Mouse (Mus musculus) adrenal gland, adult 8-10 months (tissue): ENCODE results near the gene Gm17545. TPM values are rescaled to one million over a fixed set of nuclear protein-coding genes. Genes with fewer than 3 reads are reported as not detected.
A peak's percentile ranks its signal among the peaks of the same experiment; 100 is the strongest.

Source experiments
- DNase-seq: peaks from one replicate; pipeline ENCODE4 v3.0.0; 2022
- total RNA-seq, 4 experiments: library from RNA; stranded (reverse); gene quantifications; 2 replicates each; pipeline ENCODE4 v1.2.4; 2022

The Gm17545 gene
- total RNA-seq, 4 experiments from 2014 or later = not detected

DNA sequence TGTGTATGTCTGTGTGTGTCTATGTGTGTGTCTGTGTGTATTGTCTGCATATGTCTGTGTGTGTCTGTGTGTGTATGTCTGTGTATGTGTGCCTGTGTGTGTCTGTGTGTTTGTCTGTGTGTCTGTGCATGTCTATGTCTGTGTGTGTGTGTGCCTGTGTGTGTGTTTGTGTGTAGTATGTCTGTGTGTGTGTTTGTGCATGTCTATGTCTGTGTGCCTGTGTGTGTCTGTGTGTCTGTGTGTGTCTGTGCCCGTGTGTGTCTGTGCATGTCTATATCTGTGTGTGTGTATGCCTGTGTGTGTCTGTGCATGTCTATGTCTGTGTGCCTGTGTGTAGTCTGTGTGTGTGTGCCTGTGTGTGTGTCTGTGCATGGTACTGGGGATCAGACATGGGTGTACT, 9.0 kb upstream of the Gm17545 start:
- no peak for DNase-seq

DNA sequence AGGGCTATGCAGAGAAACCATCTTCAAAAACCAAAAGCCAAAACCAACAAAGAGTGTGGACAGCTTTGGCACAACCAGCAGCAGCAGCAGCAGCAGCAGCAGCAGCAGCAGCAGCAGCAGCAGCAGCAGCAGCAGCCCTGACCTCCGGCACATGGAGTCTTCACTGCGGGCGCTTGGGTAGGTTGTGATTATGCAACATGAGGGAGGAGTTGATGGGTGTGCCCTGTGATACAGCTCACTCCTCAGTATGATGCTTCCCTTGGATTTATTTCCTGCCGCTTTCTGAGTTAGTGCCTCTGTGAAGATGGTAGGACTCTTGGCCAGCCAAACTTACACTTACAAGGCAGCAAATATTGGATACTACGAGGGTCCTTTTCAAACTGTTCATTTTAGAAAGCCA, 6.9 kb upstream of the Gm17545 start:
- DNase-seq = no peak

- no peak for DNase-seq
Observed at GRCm38 (mm10) chr9:22448420-22448819, 5.7 kb upstream of the Gm17545 start.

DNA sequence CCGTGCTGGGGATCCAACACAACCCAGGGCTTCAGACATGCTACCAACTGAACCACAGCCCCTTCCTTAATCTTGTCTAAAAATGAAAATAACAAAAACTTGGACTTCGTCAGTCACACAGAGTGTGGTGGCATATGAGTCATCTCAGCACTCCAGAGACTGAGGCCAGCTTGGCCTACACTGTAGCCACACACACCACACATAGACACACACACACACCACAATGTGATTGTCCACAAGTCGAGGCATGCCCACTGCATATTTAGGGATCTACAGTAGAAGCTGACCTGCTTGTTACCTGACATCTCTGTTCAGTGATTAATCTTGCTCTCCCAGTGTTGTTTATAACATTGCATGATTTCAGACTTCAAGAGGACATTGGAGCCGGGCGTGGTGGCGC, 4.9 kb upstream of the Gm17545 start:
- DNase-seq = no peak

DNA sequence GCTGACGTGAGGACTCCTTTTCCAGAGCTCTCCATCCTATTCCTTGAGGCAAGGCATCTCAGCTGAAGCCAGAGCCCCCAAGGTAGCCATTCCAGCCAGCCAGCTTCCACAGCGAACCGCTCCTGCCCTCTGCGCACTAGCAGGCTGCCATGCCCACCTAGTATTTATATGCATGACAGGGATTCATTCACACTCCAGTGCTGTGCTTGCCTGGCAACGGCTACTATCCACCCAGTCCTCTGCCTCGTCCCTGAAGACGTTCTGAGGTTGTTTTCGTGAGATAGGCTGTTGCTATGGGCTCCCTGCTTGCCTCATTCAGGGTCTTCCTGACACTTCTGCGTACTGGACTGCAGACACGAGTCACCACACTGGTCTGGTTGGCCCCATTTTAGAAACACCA, 1.4 kb upstream of the Gm17545 start:
- DNase-seq = no peak

DNA sequence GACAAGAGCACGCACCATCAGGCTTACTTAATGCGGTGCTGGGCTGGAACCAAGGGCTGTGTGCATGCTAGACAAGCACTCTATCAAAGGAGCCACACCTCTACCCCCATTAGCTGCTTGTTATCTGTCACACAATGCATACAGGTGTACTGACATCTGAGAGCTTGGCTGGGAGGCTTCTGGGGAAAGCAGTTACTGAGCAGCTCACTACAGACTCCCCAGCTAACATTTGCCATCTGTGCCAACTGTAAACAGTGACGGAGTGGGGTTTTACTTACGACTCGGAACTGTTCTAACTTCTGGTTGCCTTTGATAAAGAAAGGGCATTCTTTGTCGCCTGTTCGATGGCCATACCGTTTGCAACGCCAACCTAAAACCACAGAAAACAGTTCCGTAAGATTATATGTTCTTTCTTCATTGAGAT, 577 bp upstream of the Gm17545 start:
- no peak for DNase-seq

GRCm38 (mm10) chr9:22455041-22455440, 951 bp downstream of the Gm17545 start:
- DNase-seq = no peak

GRCm38 (mm10) chr9:22457142-22457835, 3.2 kb downstream of the Gm17545 start:
- DNase-seq = no peak

DNA sequence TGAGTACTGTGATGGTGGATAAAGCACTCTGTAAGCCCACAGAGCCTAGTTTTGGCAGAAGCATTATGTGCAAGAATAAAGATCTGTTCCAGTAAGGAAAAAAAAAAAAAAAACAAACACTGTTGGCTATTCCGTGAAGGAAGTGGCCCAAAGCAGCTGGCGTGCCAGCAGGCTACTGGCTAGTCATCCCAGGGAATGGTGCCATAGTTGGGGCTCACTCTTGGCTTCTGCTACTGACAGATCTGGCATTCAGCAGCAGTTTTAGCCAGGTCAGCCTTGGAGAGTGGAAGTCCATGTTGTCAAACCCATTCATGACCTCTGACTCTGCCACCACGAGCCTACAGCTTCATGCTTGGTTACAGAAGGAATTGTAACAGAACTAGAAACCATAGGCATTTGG, 7.9 kb downstream of the Gm17545 start:
- DNase-seq = no peak

DNA sequence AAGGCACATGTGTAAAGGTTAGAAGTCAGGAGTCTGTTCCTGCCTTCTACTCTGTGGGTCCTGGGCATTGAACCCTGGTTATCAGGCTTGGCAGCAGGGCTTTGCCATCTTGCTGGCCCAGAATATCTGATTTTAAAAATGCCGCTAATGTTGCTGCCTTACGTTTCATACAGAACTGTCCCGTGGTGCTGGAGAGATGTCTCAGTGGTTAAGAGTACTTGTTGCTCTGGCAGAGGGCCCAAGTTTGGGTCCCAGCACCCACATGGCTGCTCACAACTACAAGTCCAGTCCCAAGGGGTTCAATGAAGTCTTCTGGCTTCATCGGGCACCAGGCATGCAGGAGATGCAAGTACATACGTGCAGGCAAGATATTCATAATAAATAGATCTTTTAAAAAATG, 12.1 kb downstream of the Gm17545 start:
- no peak for DNase-seq

DNA sequence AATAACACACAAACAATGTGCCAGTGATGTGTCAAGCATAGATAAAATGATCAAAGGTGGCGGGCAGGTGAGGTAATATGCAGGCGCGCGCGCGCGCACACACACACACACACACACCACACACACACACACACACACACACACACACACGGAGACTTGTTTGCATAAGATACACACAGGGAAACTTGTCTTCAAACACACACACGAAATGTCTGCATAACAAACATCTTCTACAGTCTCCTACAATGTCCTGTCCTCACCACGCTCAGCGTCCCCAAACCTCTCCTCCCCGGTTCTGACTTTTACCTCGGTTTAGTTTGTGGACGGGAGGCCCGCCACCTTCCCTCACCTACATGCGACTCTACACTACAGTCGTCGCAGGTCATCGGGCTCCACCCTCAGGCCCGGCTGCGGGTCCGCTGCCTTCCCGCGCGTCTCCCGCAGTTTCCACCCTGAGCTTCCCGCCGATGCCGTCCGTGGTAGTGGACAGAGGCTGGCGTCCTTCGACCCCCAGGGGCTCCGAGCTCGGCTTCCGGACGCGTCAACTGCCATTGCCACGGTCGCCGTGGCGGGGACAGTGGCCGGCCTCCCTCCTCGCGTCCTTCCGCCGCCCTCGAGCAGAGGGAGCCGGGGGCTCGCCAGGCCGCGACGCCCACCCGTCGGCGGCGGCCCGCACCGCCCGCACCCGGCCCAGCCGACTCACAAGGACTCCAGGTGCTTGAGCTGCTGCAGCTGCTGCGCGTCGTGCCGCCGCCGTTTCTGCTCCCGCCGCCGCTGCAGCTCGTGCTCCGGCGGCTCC, 13.5 kb downstream of the Gm17545 start:
- no peak for DNase-seq

- peak; percentile 35 for DNase-seq
Observed at GRCm38 (mm10) chr9:22468170-22468898, 14.2 kb downstream of the Gm17545 start.

GRCm38 (mm10) chr9:22468899-22469259, 14.8 kb downstream of the Gm17545 start:
- DNase-seq = no peak

GRCm38 (mm10) chr9:22469643-22470042, 15.6 kb downstream of the Gm17545 start, which contains the start of gene Rp9:
TSS of gene Rp9 (minus strand) at chr9:22469743.
- DNase-seq = no peak

GRCm38 (mm10) chr9:22475424-22475868, 21.4 kb downstream of the Gm17545 start, which contains the start of gene Bbs9:
TSS of gene Bbs9 (plus strand) at chr9:22475715.
- DNase-seq = peak; percentile 95

GRCm38 (mm10) chr9:22476265-22476664, 22.2 kb downstream of the Gm17545 start:
- no peak for DNase-seq

GRCm38 (mm10) chr9:22478946-22479345, 24.9 kb downstream of the Gm17545 start:
- no peak for DNase-seq

GRCm38 (mm10) chr9:22483866-22484561, 29.9 kb downstream of the Gm17545 start:
- no peak for DNase-seq

GRCm38 (mm10) chr9:22484562-22485308, 30.6 kb downstream of the Gm17545 start:
- DNase-seq = no peak

DNA sequence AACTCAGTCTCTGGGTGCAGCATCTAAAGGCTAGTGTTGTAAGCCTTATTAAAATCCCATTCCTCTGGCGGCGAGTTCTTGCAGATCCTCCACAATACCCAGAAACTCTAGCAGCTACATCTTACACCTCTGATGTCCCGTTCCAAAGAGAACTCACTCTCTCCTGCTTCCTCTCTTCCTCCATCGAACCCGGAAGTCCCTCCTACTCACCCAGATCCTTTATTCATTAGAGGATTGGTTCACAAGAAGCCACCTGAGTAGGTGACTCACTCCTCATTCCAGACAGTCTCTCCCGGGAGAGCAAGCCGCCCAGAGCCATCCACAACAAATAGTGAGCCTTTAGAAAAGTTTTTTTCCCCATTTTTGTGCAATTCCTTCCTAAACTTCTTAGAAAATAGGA, 32.1 kb downstream of the Gm17545 start:
- no peak for DNase-seq

- no peak for DNase-seq
Observed at GRCm38 (mm10) chr9:22488963-22489362, 34.9 kb downstream of the Gm17545 start.
